Mouse (Mus musculus): ENCODE data around the gene Igsf21.

- TF ChIP-seq POLR2A (IDR thresholded peaks at IDR 0.05; ENCODE audit: extremely low read depth, insufficient read depth, low read length) (no peak), CTCF (IDR thresholded peaks at IDR 0.05; ENCODE audit: low read depth, low read length) (no peak)
Measured at GRCm38 (mm10) chr4:140128116-140128515, 118.5 kb downstream of the Igsf21 start.
